In the genomic region with DNA sequence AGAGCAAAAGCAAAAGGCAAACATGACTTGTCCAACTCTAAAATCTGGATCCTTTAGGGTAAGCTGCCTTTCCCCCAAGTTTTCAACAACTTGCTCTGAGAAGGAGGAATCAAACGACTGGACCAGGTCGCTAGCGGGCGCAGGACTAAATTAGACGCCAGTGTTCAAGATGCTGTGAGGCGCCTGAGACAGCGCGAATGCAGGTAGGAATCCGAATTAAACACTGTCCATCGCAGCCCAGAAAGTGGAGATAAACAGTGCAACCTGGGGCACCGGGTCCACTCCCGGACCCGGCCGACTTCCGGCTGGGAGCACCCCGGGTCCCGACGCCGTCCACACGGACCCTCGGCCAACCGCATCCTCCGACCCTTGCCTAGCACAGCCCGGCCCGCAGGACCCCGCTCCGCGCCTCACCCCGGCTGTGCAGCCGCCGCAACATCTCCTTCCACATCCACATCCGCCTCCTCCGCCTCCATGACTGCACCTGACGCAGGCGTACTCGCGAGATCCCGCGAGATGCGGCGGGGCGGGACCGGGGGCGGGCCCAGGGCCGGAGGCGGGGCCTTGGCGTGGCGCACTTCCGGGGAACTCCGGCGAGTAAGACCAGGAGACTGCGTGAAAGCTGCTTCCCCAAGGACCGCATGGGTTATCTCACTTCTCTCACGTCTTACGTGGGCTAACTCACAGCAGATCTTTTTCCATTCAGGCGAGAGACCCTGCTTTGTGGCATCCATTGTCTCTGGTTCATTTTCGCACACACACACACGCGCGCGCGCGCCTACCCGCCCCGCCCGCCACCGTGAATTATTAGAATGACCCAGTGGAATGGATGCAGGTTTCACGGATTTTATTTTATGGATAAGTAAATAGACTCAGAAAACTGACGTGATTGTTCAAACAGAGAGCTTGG, we compare ENCODE assay signal across 8 mouse cellular contexts. TPM values are rescaled to one million over a fixed set of nuclear protein-coding genes. Genes with fewer than 3 reads are reported as not detected.
DNase-seq lines count a peak whose midpoint lies in the region; ATAC-seq and TF ChIP-seq lines count a peak whose summit lies in the region.

Gene Mysm1 (minus strand): TSS at position 511 of the 910 bp plus-strand sequence.

- no peaks in the 10 kb centered on the region for H3K27me3 ChIP-seq in CH12.LX (replicated peaks)
- no peaks in the 10 kb centered on the region for H3K27me3 ChIP-seq in forebrain, embryonic 11.5 days (ENCODE audit: control insufficient read depth, insufficient read depth, low read length)
- no peaks in the 10 kb centered on the region for H3K27me3 ChIP-seq in heart, embryonic 16.5 days (ENCODE audit: control insufficient read depth, insufficient read depth, low read length)
- H3K27me3 ChIP-seq in liver, embryonic 15.5 days = no peaks in the 10 kb centered on the region
- no peaks in the 10 kb centered on the region for H3K27me3 ChIP-seq in neural tube, embryonic 12.5 days (replicated peaks)

- TF ChIP-seq EP300 in CH12.LX (IDR thresholded peaks at IDR 0.05; ENCODE audit: low read length) = no peak

- peaks cover 6 to 22% of the 10 kb centered on the region in 2 experiments for H3K36me3 ChIP-seq in CH12.LX (replicated peaks in 1 of 2; ENCODE audit: control insufficient read depth in 1 of 2, insufficient read depth in 1 of 2, low read length in 1 of 2)
- H3K36me3 ChIP-seq in forebrain, embryonic 11.5 days (ENCODE audit: control insufficient read depth, insufficient read depth, low read length) = no peaks in the 10 kb centered on the region; the same call in 1 of the 2 replicates
- peaks cover 5% of the 10 kb centered on the region for H3K36me3 ChIP-seq in heart, embryonic 16.5 days (ENCODE audit: control insufficient read depth, insufficient read depth)
- peaks cover 17% of the 10 kb centered on the region for H3K36me3 ChIP-seq in liver, embryonic 15.5 days (replicated peaks)
- H3K36me3 ChIP-seq in neural tube, embryonic 12.5 days = peaks cover 12% of the 10 kb centered on the region

- DNase-seq in CH12.LX (ENCODE audit: extremely low read depth) = peak; percentile 93
- peak; percentile 81 for DNase-seq in c-Kit-positive CD71-positive TER-119-negative erythroid progenitor cells, embryonic 14.5 days (ENCODE audit: low read depth)
- DNase-seq in forebrain, embryonic 11.5 days (ENCODE audit: low spot score) = peak; percentile 97
- peak; percentile 92 to 96 for DNase-seq in kidney, postnatal 36 days
- peak; percentile 82 for DNase-seq in telencephalon, adult 2 months (ENCODE audit: low read depth, low spot score)

- ATAC-seq in forebrain, embryonic 11.5 days (replicated peaks; ENCODE audit: low FRiP score) = peak; percentile 100
- ATAC-seq in heart, embryonic 16.5 days (replicated peaks; ENCODE audit: extremely low read depth, insufficient read depth, low FRiP score) = peak; percentile 100
- peak; percentile 99 for ATAC-seq in liver, embryonic 15.5 days (ENCODE audit: insufficient read depth)
- peak; percentile 99 for ATAC-seq in neural tube, embryonic 12.5 days (ENCODE audit: low FRiP score, low read depth)

- H3K4me1 ChIP-seq in CH12.LX (ENCODE audit: control insufficient read depth in 1 of 2, insufficient read depth in 2 of 2) = peaks cover 8 to 24% of the 10 kb centered on the region in 2 experiments; a peak in 3 of 4 replicates
- peaks cover 8% of the 10 kb centered on the region for H3K4me1 ChIP-seq in forebrain, embryonic 11.5 days (replicated peaks; ENCODE audit: control insufficient read depth, insufficient read depth, low read length)
- H3K4me1 ChIP-seq in heart, embryonic 16.5 days (ENCODE audit: control insufficient read depth, insufficient read depth, low read length) = peaks cover 12% of the 10 kb centered on the region
- H3K4me1 ChIP-seq in liver, embryonic 15.5 days (replicated peaks) = peaks cover 23% of the 10 kb centered on the region
- H3K4me1 ChIP-seq in neural tube, embryonic 12.5 days = peaks cover 12% of the 10 kb centered on the region

- in situ Hi-C loops in CH12.LX (cut with MboI; ENCODE audit: low pct_ligation_motif_present, low pct_unique_long_range_greater_than_20kb, low sequenced_read_pairs) = no loop called here

- peak within 1 kb of the TSS; percentile 64 for H3K27ac ChIP-seq in CH12.LX (ENCODE audit: insufficient read depth, low read depth)
- H3K27ac ChIP-seq in forebrain, embryonic 11.5 days (ENCODE audit: low read depth, low read length) = peak within 1 kb of the TSS; percentile 46; the same call in 1 of the 2 replicates
- H3K27ac ChIP-seq in heart, embryonic 16.5 days (ENCODE audit: low read length) = peak within 1 kb of the TSS; percentile 63
- H3K27ac ChIP-seq in liver, embryonic 15.5 days (replicated peaks) = peak within 1 kb of the TSS; percentile 74
- peak within 1 kb of the TSS; percentile 54; the same call in 1 of the 2 replicates for H3K27ac ChIP-seq in neural tube, embryonic 12.5 days

- TF ChIP-seq POLR2A in CH12.LX (IDR thresholded peaks at IDR 0.05; ENCODE audit: low read depth, low read length) = peak; percentile 98

- H3K9me3 ChIP-seq in CH12.LX (replicated peaks; ENCODE audit: low read length) = no peaks in the 10 kb centered on the region
- no peaks in the 10 kb centered on the region for H3K9me3 ChIP-seq in forebrain, embryonic 11.5 days (ENCODE audit: control insufficient read depth, low read length)
- no peaks in the 10 kb centered on the region for H3K9me3 ChIP-seq in heart, embryonic 16.5 days (replicated peaks; ENCODE audit: control insufficient read depth, low read length)
- no peaks in the 10 kb centered on the region for H3K9me3 ChIP-seq in liver, embryonic 15.5 days (replicated peaks)
- no peaks in the 10 kb centered on the region for H3K9me3 ChIP-seq in neural tube, embryonic 12.5 days

- H3K4me3 ChIP-seq in CH12.LX (replicated peaks in 1 of 3; ENCODE audit: low read depth in 2 of 3, low read length in 2 of 3, poor library complexity in 1 of 3) = peak within 1 kb of the TSS; percentile 68 to 91 (median 90)
- H3K4me3 ChIP-seq in forebrain, embryonic 11.5 days (ENCODE audit: low read depth, low read length) = peak within 1 kb of the TSS; percentile 71
- H3K4me3 ChIP-seq in heart, embryonic 16.5 days (ENCODE audit: low read length) = peak within 1 kb of the TSS; percentile 75
- peak within 1 kb of the TSS; percentile 89 for H3K4me3 ChIP-seq in liver, embryonic 15.5 days (replicated peaks)
- peak within 1 kb of the TSS; percentile 78 for H3K4me3 ChIP-seq in neural tube, embryonic 12.5 days

- peaks cover 30% of the 10 kb centered on the region for H3K79me2 ChIP-seq in CH12.LX (replicated peaks; ENCODE audit: control insufficient read depth, extremely low read depth, insufficient read depth, poor library complexity, severe bottlenecking)

- WGBS in forebrain, embryonic 11.5 days = under 1% methylated on average over 68 of the region's 69 CpGs
- WGBS in heart, embryonic 16.5 days = under 1% methylated on average over 69 of the region's 69 CpGs
- WGBS in liver, embryonic 15.5 days (ENCODE audit: insufficient replicate concordance) = under 1% methylated on average over 69 of the region's 69 CpGs
- WGBS in neural tube, embryonic 12.5 days = under 1% methylated on average over 66 of the region's 69 CpGs

- no peak for TF ChIP-seq CTCF in CH12.LX (conservative IDR thresholded peaks at IDR 0.05 in 1 of 2, IDR thresholded peaks at IDR 0.05 in 1 of 2; ENCODE audit: low read depth in 2 of 2, low read length in 2 of 2)

- peak within 1 kb of the TSS; percentile 93 for H3K4me2 ChIP-seq in CH12.LX (ENCODE audit: insufficient read depth, low read depth, poor library complexity, severe bottlenecking)
- peak within 1 kb of the TSS; percentile 63 for H3K4me2 ChIP-seq in forebrain, embryonic 11.5 days (ENCODE audit: low read depth, low read length, severe bottlenecking)
- H3K4me2 ChIP-seq in heart, embryonic 16.5 days (ENCODE audit: low read depth, low read length) = peak within 1 kb of the TSS; percentile 70
- peak within 1 kb of the TSS; percentile 74 for H3K4me2 ChIP-seq in liver, embryonic 15.5 days
- peak within 1 kb of the TSS; percentile 73 for H3K4me2 ChIP-seq in neural tube, embryonic 12.5 days (replicated peaks)

- TF ChIP-seq RAD21 in CH12.LX (IDR thresholded peaks at IDR 0.05; ENCODE audit: low read depth, low read length) = no peak

- peak within 1 kb of the TSS; percentile 94 for H3K9ac ChIP-seq in CH12.LX (ENCODE audit: insufficient read depth, low read depth)
- H3K9ac ChIP-seq in forebrain, embryonic 11.5 days (ENCODE audit: low read length) = peak within 1 kb of the TSS; percentile 85
- peak within 1 kb of the TSS; percentile 87 for H3K9ac ChIP-seq in heart, embryonic 16.5 days (ENCODE audit: low read length)
- H3K9ac ChIP-seq in liver, embryonic 15.5 days = peak within 1 kb of the TSS; percentile 80
- H3K9ac ChIP-seq in neural tube, embryonic 12.5 days = peak within 1 kb of the TSS; percentile 87

- dilution Hi-C loops in CH12.LX (cut with MboI; ENCODE audit: extremely low pct_ligation_motif_present, extremely low pct_unique_long_range_greater_than_20kb, low sequenced_read_pairs) = no loop called here

TF ChIP-seq in CH12.LX, 34 proteins besides CTCF, POLR2A, EP300 and RAD21 (continues in another document):
- TF ChIP-seq USF1 (IDR thresholded peaks at IDR 0.05; ENCODE audit: low read depth, low read length) = peak; percentile 17; the same call in 1 of the 2 replicates
- peak; percentile 83; the same call in 1 of the 2 replicates for TF ChIP-seq MXI1 (IDR thresholded peaks at IDR 0.05; ENCODE audit: low read depth, low read length)
- 0 out of 2 replicates have a peak, but pooled peaks have one; percentile 42 for TF ChIP-seq MAZ (IDR thresholded peaks at IDR 0.05; ENCODE audit: low read depth, low read length)
- TF ChIP-seq BHLHE40 (IDR thresholded peaks at IDR 0.05; ENCODE audit: low read depth, low read length) = no peak
- TF ChIP-seq TCF12 (IDR thresholded peaks at IDR 0.05; ENCODE audit: low read depth, low read length) = peak; percentile 94
- peak; percentile 100 for TF ChIP-seq CHD2 (IDR thresholded peaks at IDR 0.05; ENCODE audit: low read length)
- no peak for TF ChIP-seq JUN (IDR thresholded peaks at IDR 0.05; ENCODE audit: insufficient read depth, low read depth, low read length)
- no peak for TF ChIP-seq USF2 (conservative IDR thresholded peaks at IDR 0.05; ENCODE audit: low read depth, low read length)
- no peak for TF ChIP-seq POLR2AphosphoS2 (IDR thresholded peaks at IDR 0.05; ENCODE audit: low read depth, low read length)
- TF ChIP-seq JUND (conservative IDR thresholded peaks at IDR 0.05; ENCODE audit: low read depth, low read length) = no peak
- no peak for TF ChIP-seq UBTF (IDR thresholded peaks at IDR 0.05; ENCODE audit: low read depth, low read length)
- no peak for TF ChIP-seq E2F4 (IDR thresholded peaks at IDR 0.05; ENCODE audit: insufficient replicate concordance, low read depth, low read length)

RNA-seq across cellular contexts. Expression of gene Mysm1, which starts in this region (rescaled TPM):
- total RNA-seq in CH12.LX (2012; rRNA removed) = 13.7 and 14.2 TPM in 2 replicates
- 15.3 and 20.0 TPM in 2 replicates for total RNA-seq in CH12.LX (2014; rRNA removed)
- polyA plus RNA-seq in CH12.LX (2012; ENCODE audit: insufficient read length, low read depth) = 10.5 and 11.5 TPM in 2 replicates
- 28.8 and 30.7 TPM in 2 replicates for polyA plus RNA-seq in forebrain, embryonic 11.5 days (2014; fragmentation: Nextera tagmentation; extraction: Ambion mirVana)
- 15.0 and 15.3 TPM in 2 replicates for polyA plus RNA-seq in heart, embryonic 16.5 days (2015; fragmentation: Nextera tagmentation; extraction: Ambion mirVana)
- 6.4 and 8.7 TPM in 2 replicates for polyA plus RNA-seq in liver, embryonic 15.5 days (2015; fragmentation: Nextera tagmentation; extraction: Ambion mirVana)
- polyA plus RNA-seq in neural tube, embryonic 12.5 days (2016; fragmentation: Nextera tagmentation; extraction: Ambion mirVana) = 30.1 and 33.0 TPM in 2 replicates

Comparison
In these comparisons a context has a peak if more than half of its experiments do, and no peak if none do; other contexts are left out.
1. Peak in every context shown above with its lines: DNase-seq, ATAC-seq, H3K4me3 ChIP-seq and H3K27ac ChIP-seq.